Mouse (Mus musculus) ES-Bruce4 (cell line): ENCODE results near the gene Mgat4b.

Experiments
- CTCF ChIP-seq: IDR thresholded peaks from one replicate; pipeline ENCODE4 v1.8.1; 2011; ENCODE audit warnings: low read depth, low read length
- POLR2A ChIP-seq: IDR thresholded peaks from one replicate; pipeline ENCODE4 v1.8.1; 2011; ENCODE audit warnings: low read length; ENCODE audit not compliant: insufficient read depth

GRCm38 (mm10) chr11:50219833-50220232 lies 9.1 kb downstream of the Mgat4b start:
- TF ChIP-seq POLR2A (no peak), CTCF (no peak)
